Mouse (Mus musculus): ENCODE measurements at regions not wholly inside any gene's neighbourhood (a gene's known extent, or its start where the extent isn't known, plus 50 kb on each side); places are given as distances from the start of the nearest gene placed in this dataset.

GRCm38 (mm10) chr2:133125212-133125801 is 179.6 kb upstream of the Fermt1 start:
- Histone ChIP-seq H3K9me3 (replicated peaks; ENCODE audit: control insufficient read depth, low read length) (no peaks in the 10 kb centered on the region), H3K27ac (ENCODE audit: low read length) (no peak overlapping the region), H3K9ac (ENCODE audit: low read length) (no peak overlapping the region), H3K4me3 (replicated peaks; ENCODE audit: low read length) (no peak overlapping the region), H3K4me1 (ENCODE audit: control insufficient read depth, insufficient read depth, low read length) (no peaks in the 10 kb centered on the region), H3K27me3 (ENCODE audit: control insufficient read depth, insufficient read depth, low read length) (no peaks in the 10 kb centered on the region), H3K4me2 (ENCODE audit: low read depth, low read length) (no peak overlapping the region), H3K36me3 (ENCODE audit: control insufficient read depth, insufficient read depth, low read length) (no peaks in the 10 kb centered on the region)
- 81% methylated on average over 1 of the region's 1 CpGs for WGBS
- ATAC-seq (ENCODE audit: insufficient read depth, low FRiP score), result no peak

- H3K4me2 ChIP-seq (ENCODE audit: low read depth, low read length), result no peak overlapping the region
- H3K36me3 ChIP-seq (ENCODE audit: control insufficient read depth, insufficient read depth, low read length), result no peaks in the 10 kb centered on the region
- H3K9ac ChIP-seq (ENCODE audit: low read length), result no peak overlapping the region
- ATAC-seq (ENCODE audit: insufficient read depth, low FRiP score), result 0 out of 2 replicates have a peak, but pooled peaks have one; percentile 47
- H3K9me3 ChIP-seq (replicated peaks; ENCODE audit: control insufficient read depth, low read length), result no peaks in the 10 kb centered on the region
- H3K27ac ChIP-seq (ENCODE audit: low read length), result no peak overlapping the region
- H3K4me3 ChIP-seq (replicated peaks; ENCODE audit: low read length), result no peak overlapping the region
- no peaks in the 10 kb centered on the region; the same call in 1 of the 2 replicates for H3K4me1 ChIP-seq (ENCODE audit: control insufficient read depth, insufficient read depth, low read length)
- 54% methylated on average over 3 of the region's 3 CpGs for WGBS
- H3K27me3 ChIP-seq (ENCODE audit: control insufficient read depth, insufficient read depth, low read length), result no peaks in the 10 kb centered on the region
These were observed 189.2 kb upstream of the Fermt1 start for GRCm38 (mm10) chr2:133134878-133135277.

- Histone ChIP-seq H3K4me3 (replicated peaks; ENCODE audit: low read length) (no peak overlapping the region), H3K4me2 (ENCODE audit: low read depth, low read length) (no peak overlapping the region), H3K9ac (ENCODE audit: low read length) (no peak overlapping the region), H3K36me3 (ENCODE audit: control insufficient read depth, insufficient read depth, low read length) (no peaks in the 10 kb centered on the region), H3K27me3 (ENCODE audit: control insufficient read depth, insufficient read depth, low read length) (no peaks in the 10 kb centered on the region), H3K9me3 (replicated peaks; ENCODE audit: control insufficient read depth, low read length) (no peaks in the 10 kb centered on the region), H3K27ac (ENCODE audit: low read length) (no peak overlapping the region), H3K4me1 (ENCODE audit: control insufficient read depth, insufficient read depth, low read length) (no peaks in the 10 kb centered on the region; the same call in 1 of the 2 replicates)
- ATAC-seq (ENCODE audit: insufficient read depth, low FRiP score), result no peak
- WGBS, result 80% methylated on average over 4 of the region's 4 CpGs
These were observed 193.2 kb upstream of the Fermt1 start for GRCm38 (mm10) chr2:133138877-133139276.

- no peaks in the 10 kb centered on the region for H3K9me3 ChIP-seq (replicated peaks; ENCODE audit: control insufficient read depth, low read length)
These were observed 195.8 kb upstream of the Fermt1 start for GRCm38 (mm10) chr2:133141341-133142035.

GRCm38 (mm10) chr2:133152461-133152860 is 206.8 kb upstream of the Fermt1 start:
- H3K9me3 ChIP-seq (replicated peaks; ENCODE audit: control insufficient read depth, low read length), result no peaks in the 10 kb centered on the region
- H3K4me3 ChIP-seq (replicated peaks; ENCODE audit: low read length), result no peak overlapping the region
- H3K4me1 ChIP-seq (ENCODE audit: control insufficient read depth, insufficient read depth, low read length), result no peaks in the 10 kb centered on the region
- WGBS, result 75% methylated on average over 1 of the region's 1 CpGs
- ATAC-seq (ENCODE audit: insufficient read depth, low FRiP score), result no peak
- no peaks in the 10 kb centered on the region for H3K27me3 ChIP-seq (ENCODE audit: control insufficient read depth, insufficient read depth, low read length)
- H3K36me3 ChIP-seq (ENCODE audit: control insufficient read depth, insufficient read depth, low read length), result no peaks in the 10 kb centered on the region
- H3K4me2 ChIP-seq (ENCODE audit: low read depth, low read length), result no peak overlapping the region
- H3K27ac ChIP-seq (ENCODE audit: low read length), result no peak overlapping the region
- H3K9ac ChIP-seq (ENCODE audit: low read length), result no peak overlapping the region

More at GRCm38 (mm10) chr2:133141341-133142035, 195.8 kb upstream of the Fermt1 start:
- Histone ChIP-seq H3K4me3 (replicated peaks; ENCODE audit: low read length) (no peak overlapping the region), H3K36me3 (ENCODE audit: control insufficient read depth, insufficient read depth, low read length) (no peaks in the 10 kb centered on the region), H3K4me1 (ENCODE audit: control insufficient read depth, insufficient read depth, low read length) (no peaks in the 10 kb centered on the region; the same call in 1 of the 2 replicates), H3K27me3 (ENCODE audit: control insufficient read depth, insufficient read depth, low read length) (no peaks in the 10 kb centered on the region), H3K27ac (ENCODE audit: low read length) (peak overlapping the region; percentile 42), H3K4me2 (ENCODE audit: low read depth, low read length) (no peak overlapping the region), H3K9ac (ENCODE audit: low read length) (no peak overlapping the region)
- peak; percentile 88 for ATAC-seq (ENCODE audit: insufficient read depth, low FRiP score)
- WGBS, result 49% methylated on average over 6 of the region's 6 CpGs

GRCm38 (mm10) chr2:133156537-133156936 is 210.8 kb upstream of the Fermt1 start:
- Histone ChIP-seq H3K9ac (ENCODE audit: low read length) (no peak overlapping the region), H3K36me3 (ENCODE audit: control insufficient read depth, insufficient read depth, low read length) (no peaks in the 10 kb centered on the region), H3K27ac (ENCODE audit: low read length) (no peak overlapping the region), H3K4me2 (ENCODE audit: low read depth, low read length) (no peak overlapping the region), H3K4me3 (replicated peaks; ENCODE audit: low read length) (no peak overlapping the region), H3K27me3 (ENCODE audit: control insufficient read depth, insufficient read depth, low read length) (no peaks in the 10 kb centered on the region), H3K4me1 (ENCODE audit: control insufficient read depth, insufficient read depth, low read length) (no peaks in the 10 kb centered on the region), H3K9me3 (replicated peaks; ENCODE audit: control insufficient read depth, low read length) (no peaks in the 10 kb centered on the region)
- ATAC-seq (ENCODE audit: insufficient read depth, low FRiP score), result no peak
- WGBS, result 50% methylated on average over 3 of the region's 3 CpGs

- Histone ChIP-seq H3K27me3 (ENCODE audit: control insufficient read depth, insufficient read depth, low read length) (no peaks in the 10 kb centered on the region), H3K36me3 (ENCODE audit: control insufficient read depth, insufficient read depth, low read length) (no peaks in the 10 kb centered on the region), H3K9ac (ENCODE audit: low read length) (no peak overlapping the region), H3K4me3 (replicated peaks; ENCODE audit: low read length) (no peak overlapping the region), H3K27ac (ENCODE audit: low read length) (no peak overlapping the region), H3K9me3 (replicated peaks; ENCODE audit: control insufficient read depth, low read length) (no peaks in the 10 kb centered on the region), H3K4me1 (ENCODE audit: control insufficient read depth, insufficient read depth, low read length) (no peaks in the 10 kb centered on the region), H3K4me2 (ENCODE audit: low read depth, low read length) (no peak overlapping the region)
- WGBS, result 48% methylated on average over 8 of the region's 8 CpGs
- ATAC-seq (ENCODE audit: insufficient read depth, low FRiP score), result no peak
These were observed 212.5 kb upstream of the Fermt1 start for GRCm38 (mm10) chr2:133158206-133158605.

GRCm38 (mm10) chr2:133159398-133159797 is 213.7 kb upstream of the Fermt1 start:
- WGBS, result 24% methylated on average over 2 of the region's 2 CpGs
- H3K4me1 ChIP-seq (ENCODE audit: control insufficient read depth, insufficient read depth, low read length), result no peaks in the 10 kb centered on the region
- no peak for ATAC-seq (ENCODE audit: insufficient read depth, low FRiP score)

GRCm38 (mm10) chr2:133176411-133176810 is 230.7 kb upstream of the Fermt1 start:
- H3K36me3 ChIP-seq (ENCODE audit: control insufficient read depth, insufficient read depth, low read length), result no peaks in the 10 kb centered on the region
- H3K9ac ChIP-seq (ENCODE audit: low read length), result no peak overlapping the region
- no peaks in the 10 kb centered on the region for H3K27me3 ChIP-seq (ENCODE audit: control insufficient read depth, insufficient read depth, low read length)
- no peaks in the 10 kb centered on the region for H3K9me3 ChIP-seq (replicated peaks; ENCODE audit: control insufficient read depth, low read length)
- H3K27ac ChIP-seq (ENCODE audit: low read length), result no peak overlapping the region
- no peaks in the 10 kb centered on the region for H3K4me1 ChIP-seq (ENCODE audit: control insufficient read depth, insufficient read depth, low read length)
- H3K4me3 ChIP-seq (replicated peaks; ENCODE audit: low read length), result no peak overlapping the region
- WGBS, result 76% methylated on average over 3 of the region's 3 CpGs
- no peak for ATAC-seq (ENCODE audit: insufficient read depth, low FRiP score)
- H3K4me2 ChIP-seq (ENCODE audit: low read depth, low read length), result no peak overlapping the region

More at GRCm38 (mm10) chr2:133159398-133159797, 213.7 kb upstream of the Fermt1 start:
- H3K9me3 ChIP-seq (replicated peaks; ENCODE audit: control insufficient read depth, low read length), result no peaks in the 10 kb centered on the region
- H3K27ac ChIP-seq (ENCODE audit: low read length), result no peak overlapping the region
- H3K4me3 ChIP-seq (replicated peaks; ENCODE audit: low read length), result no peak overlapping the region
- H3K27me3 ChIP-seq (ENCODE audit: control insufficient read depth, insufficient read depth, low read length), result no peaks in the 10 kb centered on the region
- H3K9ac ChIP-seq (ENCODE audit: low read length), result no peak overlapping the region
- H3K4me2 ChIP-seq (ENCODE audit: low read depth, low read length), result no peak overlapping the region
- no peaks in the 10 kb centered on the region for H3K36me3 ChIP-seq (ENCODE audit: control insufficient read depth, insufficient read depth, low read length)

Data from stomach, embryonic 16.5 days (tissue).